Mouse (Mus musculus) E14TG2a.4 (cell line): Measurements from ENCODE around the gene Samd3.

Experiments
- H3K27me3 ChIP-seq: 2 replicates; pipeline ENCODE4 v1.6.1; 2014; ENCODE audit warnings: low read length, control low read depth; ENCODE audit not compliant: insufficient read depth
- H3K36me3 ChIP-seq: 2 replicates; pipeline ENCODE4 v1.6.1; 2014; ENCODE audit warnings: low read length, control low read depth; ENCODE audit not compliant: insufficient read depth
- H3K4me1 ChIP-seq: replicated peaks from 2 replicates; pipeline ENCODE4 v1.6.1; 2014; ENCODE audit warnings: low read depth, low read length, control low read depth
- H3K4me3 ChIP-seq: replicated peaks from 2 replicates; pipeline ENCODE4 v1.5.1; 2014; ENCODE audit warnings: mild to moderate bottlenecking, low read length
- H3K9me3 ChIP-seq: 2 replicates; pipeline ENCODE4 v1.6.1; 2014; ENCODE audit warnings: low read length, control low read depth
- CTCF ChIP-seq: conservative IDR thresholded peaks from 2 replicates; pipeline ENCODE4 v1.5.1; 2014; ENCODE audit warnings: low read length
- NANOG ChIP-seq: IDR thresholded peaks from 2 replicates; pipeline ENCODE4 v1.6.1; 2014; ENCODE audit warnings: borderline replicate concordance, low read length, mixed read lengths
- POU5F1 ChIP-seq: IDR thresholded peaks from 2 replicates; pipeline ENCODE4 v1.6.1; 2014; ENCODE audit warnings: low read length, borderline replicate concordance

The Samd3 gene

GRCm38 (mm10) chr10:26229488-26229887 is at the start of gene Samd3:
Gene Samd3 (plus strand): TSS chr10:26229707.
- Histone ChIP-seq H3K27me3 (no peaks in the 10 kb centered on the region), H3K4me1 (no peaks in the 10 kb centered on the region), H3K36me3 (no peaks in the 10 kb centered on the region), H3K9me3 (no peaks in the 10 kb centered on the region), H3K4me3 (no peak within 1 kb of the TSS)
- no peak for TF ChIP-seq POU5F1
- TF ChIP-seq CTCF = no peak
- TF ChIP-seq NANOG = no peak

GRCm38 (mm10) chr10:26185289-26185688 is 44.2 kb upstream of the Samd3 start:
- no peak for TF ChIP-seq POU5F1
- TF ChIP-seq CTCF = no peak
- no peak for TF ChIP-seq NANOG

GRCm38 (mm10) chr10:26190811-26191210 is 38.7 kb upstream of the Samd3 start:
- Histone ChIP-seq H3K4me1 (peaks cover 11% of the 10 kb centered on the region), H3K36me3 (no peaks in the 10 kb centered on the region), H3K9me3 (no peaks in the 10 kb centered on the region), H3K27me3 (no peaks in the 10 kb centered on the region), H3K4me3 (no peak overlapping the region)
- TF ChIP-seq NANOG (no peak), CTCF (no peak), POU5F1 (no peak)

More at GRCm38 (mm10) chr10:26185289-26185688, 44.2 kb upstream of the Samd3 start:
- Histone ChIP-seq H3K4me1 (no peaks in the 10 kb centered on the region), H3K27me3 (no peaks in the 10 kb centered on the region), H3K9me3 (no peaks in the 10 kb centered on the region), H3K4me3 (no peak overlapping the region), H3K36me3 (no peaks in the 10 kb centered on the region)

- no peaks in the 10 kb centered on the region for H3K9me3 ChIP-seq
- no peak for TF ChIP-seq POU5F1
- no peak for TF ChIP-seq NANOG
- TF ChIP-seq CTCF = no peak
- peaks cover 11% of the 10 kb centered on the region for H3K4me1 ChIP-seq
- H3K27me3 ChIP-seq = no peaks in the 10 kb centered on the region
- no peak overlapping the region for H3K4me3 ChIP-seq
- H3K36me3 ChIP-seq = no peaks in the 10 kb centered on the region
Observed at GRCm38 (mm10) chr10:26194892-26195291, 34.6 kb upstream of the Samd3 start.

- H3K4me1 ChIP-seq = no peaks in the 10 kb centered on the region
- H3K36me3 ChIP-seq = no peaks in the 10 kb centered on the region
- TF ChIP-seq CTCF = no peak
- TF ChIP-seq POU5F1 = no peak
- TF ChIP-seq NANOG = no peak
- no peak overlapping the region for H3K4me3 ChIP-seq
- no peaks in the 10 kb centered on the region for H3K9me3 ChIP-seq
- no peaks in the 10 kb centered on the region for H3K27me3 ChIP-seq
Observed at GRCm38 (mm10) chr10:26202708-26203368, 26.7 kb upstream of the Samd3 start.

- no peaks in the 10 kb centered on the region for H3K4me1 ChIP-seq
- H3K27me3 ChIP-seq = no peaks in the 10 kb centered on the region
- no peak overlapping the region for H3K4me3 ChIP-seq
- H3K36me3 ChIP-seq = no peaks in the 10 kb centered on the region
- no peak for TF ChIP-seq POU5F1
- no peak for TF ChIP-seq CTCF
- no peak for TF ChIP-seq NANOG
- no peaks in the 10 kb centered on the region for H3K9me3 ChIP-seq
Observed at GRCm38 (mm10) chr10:26220729-26221128, 8.8 kb upstream of the Samd3 start.

- Histone ChIP-seq H3K27me3 (no peaks in the 10 kb centered on the region), H3K4me1 (no peaks in the 10 kb centered on the region), H3K36me3 (no peaks in the 10 kb centered on the region), H3K9me3 (no peaks in the 10 kb centered on the region), H3K4me3 (no peak overlapping the region)
- no peak for TF ChIP-seq POU5F1
- no peak for TF ChIP-seq CTCF
- no peak for TF ChIP-seq NANOG
Observed at GRCm38 (mm10) chr10:26226241-26226640, 3.3 kb upstream of the Samd3 start.

GRCm38 (mm10) chr10:26226734-26227133 is 2.8 kb upstream of the Samd3 start:
- Histone ChIP-seq H3K36me3 (no peaks in the 10 kb centered on the region), H3K27me3 (no peaks in the 10 kb centered on the region), H3K4me3 (no peak overlapping the region), H3K4me1 (no peaks in the 10 kb centered on the region), H3K9me3 (no peaks in the 10 kb centered on the region)
- no peak for TF ChIP-seq POU5F1
- no peak for TF ChIP-seq NANOG
- no peak for TF ChIP-seq CTCF

- TF ChIP-seq CTCF (no peak), POU5F1 (no peak), NANOG (no peak)
- Histone ChIP-seq H3K27me3 (no peaks in the 10 kb centered on the region), H3K9me3 (no peaks in the 10 kb centered on the region), H3K4me1 (no peaks in the 10 kb centered on the region), H3K4me3 (no peak overlapping the region), H3K36me3 (no peaks in the 10 kb centered on the region)
Observed at GRCm38 (mm10) chr10:26228187-26228586, 1.3 kb upstream of the Samd3 start.
